Mouse (Mus musculus) lung, postnatal 0 days (tissue): ENCODE data around the gene Slc6a20b.

Source experiments
- CTCF ChIP-seq: IDR thresholded peaks from 2 replicates; pipeline ENCODE4 v1.5.1; 2016; ENCODE audit warnings: antibody characterized with exemption, mild to moderate bottlenecking
- EP300 ChIP-seq: IDR thresholded peaks from 2 replicates; pipeline ENCODE4 v1.6.1; 2016; ENCODE audit warnings: antibody characterized with exemption, mild to moderate bottlenecking, control low read depth

GRCm38 (mm10) chr9:123589240-123589910, 43.0 kb downstream of the Slc6a20b start:
- TF ChIP-seq CTCF, result no peak
- no peak for TF ChIP-seq EP300
